Mouse (Mus musculus) lung, adult 2 months (tissue): Measurements from ENCODE around the gene Vwa8. TPM values are rescaled to one million over a fixed set of nuclear protein-coding genes. Genes with fewer than 3 reads are reported as not detected.

ENCODE experiments used
- DNase-seq: peaks from one replicate; pipeline ENCODE4 v3.0.0; 2022
- H3K4me1 ChIP-seq: fragments of 200-500 bp; 2 replicates; pipeline ENCODE4 v1.6.1; 2011; ENCODE audit warnings: low read length; ENCODE audit not compliant: control insufficient read depth, insufficient read depth
- H3K4me3 ChIP-seq: fragments of 200-500 bp; replicated peaks from 2 replicates; pipeline ENCODE3; 2011; ENCODE audit warnings: low read depth, mild to moderate bottlenecking, control low read depth, low read length; ENCODE audit errors: extremely low read depth
- CTCF ChIP-seq: fragments of 200-500 bp; IDR thresholded peaks from 2 replicates; pipeline ENCODE4 v1.5.1; 2011; ENCODE audit warnings: mild to moderate bottlenecking, low read length, control low read depth; ENCODE audit not compliant: insufficient read depth
- POLR2A ChIP-seq: fragments of 200-500 bp; IDR thresholded peaks from 2 replicates; pipeline ENCODE4 v1.6.1; 2011; ENCODE audit warnings: low read depth, mild to moderate bottlenecking, control low read depth, low read length, borderline replicate concordance; ENCODE audit errors: extremely low read depth
- WGBS: fragments of 180-500 bp; shearing (Covaris S2); methylation state at CpG from one replicate; pipeline ENCODE4 v1.1.7; 2018; 5-methylcytosine and 5-hydroxymethylcytosine counted together
- polyA plus RNA-seq: library from polyadenylated mRNA; depleted of rRNA; stranded (reverse); fragments of >200 nt; gene quantifications from 2 replicates; pipeline ENCODE4 v1.2.3, GENCODE M21; 2012

Gene Vwa8
- polyA plus RNA-seq, 1 experiment, result 16.3 TPM

DNA sequence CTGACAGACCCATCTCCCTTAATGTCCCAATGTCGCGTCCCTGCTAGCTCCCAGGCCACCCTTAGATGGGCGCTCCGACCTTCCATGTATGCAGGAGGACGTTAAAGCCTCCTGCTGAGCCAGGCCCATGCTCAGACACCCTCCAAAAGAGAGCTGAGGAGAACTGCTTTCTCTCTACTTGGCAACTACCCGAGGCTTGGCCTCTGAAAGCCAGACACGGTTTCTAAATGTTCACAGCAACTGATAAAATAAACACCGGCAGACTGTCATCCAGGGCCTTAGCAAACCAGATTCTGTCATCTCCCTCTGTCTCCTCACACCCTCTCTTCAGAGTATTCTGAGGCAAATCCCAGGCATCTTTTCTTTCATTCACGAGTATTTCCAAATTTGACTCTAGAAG is 377.2 kb downstream of the Vwa8 start:
- WGBS, result 60% methylated on average over 9 of the region's 9 CpGs
- DNase-seq, result no peak
- no peaks in the 10 kb centered on the region; the same call in 1 of the 2 replicates for H3K4me1 ChIP-seq
- TF ChIP-seq CTCF (no peak), POLR2A (no peak)
- H3K4me3 ChIP-seq, result no peak overlapping the region

DNA sequence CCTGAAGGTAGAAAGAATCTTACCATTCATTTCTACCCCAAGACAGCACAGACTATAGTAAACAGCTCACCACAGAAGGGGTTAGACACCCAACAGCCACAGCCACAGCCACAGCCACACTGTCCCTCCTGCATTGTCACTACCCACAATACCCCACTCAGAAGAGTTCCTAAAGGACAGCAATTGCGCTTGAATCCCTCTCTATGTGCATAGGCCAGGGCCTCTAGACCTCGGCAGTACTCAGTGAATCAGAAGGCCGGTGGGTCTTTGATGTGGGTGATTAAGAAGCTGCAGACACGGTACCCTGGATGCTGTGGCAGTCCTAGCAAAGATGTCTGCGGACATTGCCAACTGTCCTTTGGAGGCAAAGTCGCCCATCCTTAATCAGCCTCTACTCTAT is 377.9 kb downstream of the Vwa8 start:
- DNase-seq, result no peak
- H3K4me3 ChIP-seq, result no peak overlapping the region
- 88% methylated on average over 6 of the region's 6 CpGs for WGBS

DNA sequence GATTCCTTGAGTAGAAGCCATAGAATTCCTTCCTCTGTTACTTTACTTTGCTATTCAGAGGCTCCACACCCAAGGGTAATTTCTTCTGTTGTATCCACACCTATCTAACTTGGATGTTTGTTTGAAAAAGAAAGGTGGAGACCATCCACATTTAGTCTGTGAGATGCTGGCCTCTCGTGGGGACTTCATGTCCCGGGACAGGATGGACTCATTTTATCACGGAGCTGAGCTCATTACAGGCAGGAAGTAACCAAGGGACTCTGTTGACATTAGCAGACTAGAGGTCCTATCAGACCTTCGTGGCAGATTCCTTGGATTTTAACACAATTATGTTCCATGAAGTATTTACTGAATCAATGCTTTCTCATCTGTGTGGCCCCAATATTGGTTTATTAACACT is 379.1 kb downstream of the Vwa8 start:
- 32% methylated on average over 4 of the region's 4 CpGs for WGBS
- no peak for DNase-seq
- Histone ChIP-seq H3K4me1 (no peaks in the 10 kb centered on the region; the same call in 1 of the 2 replicates), H3K4me3 (no peak overlapping the region)
- TF ChIP-seq CTCF, result no peak
- no peak for TF ChIP-seq POLR2A

More for the DNA sequence above, 377.9 kb downstream of the Vwa8 start:
- H3K4me1 ChIP-seq, result no peaks in the 10 kb centered on the region; the same call in 1 of the 2 replicates
- TF ChIP-seq POLR2A, result no peak
- TF ChIP-seq CTCF, result no peak

DNA sequence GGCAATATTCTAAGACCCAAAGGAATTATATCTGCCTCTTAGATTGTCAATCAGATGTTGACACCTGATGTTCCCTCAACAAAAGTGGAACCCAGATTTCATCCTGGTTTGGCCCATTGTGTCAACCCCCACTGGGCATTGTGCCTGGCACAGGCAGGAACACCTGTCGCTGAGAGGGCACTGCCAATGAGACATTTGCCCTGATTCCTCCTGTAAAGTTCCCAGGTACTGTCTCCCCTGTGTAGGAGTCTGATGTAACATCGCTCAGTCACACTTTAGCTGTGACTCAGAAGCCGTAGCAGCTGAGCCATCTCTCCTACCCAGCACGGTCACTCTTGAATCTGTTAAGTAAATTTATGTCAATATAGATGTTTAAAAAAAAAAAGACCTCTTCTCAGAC is 382.8 kb downstream of the Vwa8 start:
- TF ChIP-seq CTCF, result no peak
- TF ChIP-seq POLR2A, result no peak
- 76% methylated on average over 4 of the region's 4 CpGs for whole genome bisulfite sequencing
- no peaks in the 10 kb centered on the region; the same call in 1 of the 2 replicates for H3K4me1 ChIP-seq
- no peak for DNase-seq
- H3K4me3 ChIP-seq, result no peak overlapping the region

DNA sequence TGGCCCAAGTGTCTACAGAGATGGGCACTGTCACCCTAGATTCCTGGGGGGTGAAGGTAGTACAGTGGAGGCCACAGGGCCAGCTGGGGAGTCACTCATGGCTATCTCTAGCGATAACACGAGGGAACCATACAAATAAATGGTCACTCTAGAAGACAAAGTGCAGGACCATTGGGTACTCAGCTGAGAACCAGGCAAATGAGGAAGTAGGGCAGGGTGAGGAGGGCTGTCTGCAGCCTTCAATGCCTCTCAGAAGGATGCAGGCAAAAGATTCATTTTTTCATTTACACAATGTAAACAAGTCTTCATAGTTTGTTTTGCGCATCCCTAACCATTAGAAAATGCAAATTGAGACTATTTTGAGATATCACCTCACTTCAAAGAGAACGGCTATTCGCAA is 384.8 kb downstream of the Vwa8 start:
- WGBS, result 75% methylated on average over 5 of the region's 5 CpGs
- DNase-seq, result no peak
- no peaks in the 10 kb centered on the region for H3K4me1 ChIP-seq
- TF ChIP-seq CTCF (no peak), POLR2A (no peak)
- H3K4me3 ChIP-seq, result no peak overlapping the region

DNA sequence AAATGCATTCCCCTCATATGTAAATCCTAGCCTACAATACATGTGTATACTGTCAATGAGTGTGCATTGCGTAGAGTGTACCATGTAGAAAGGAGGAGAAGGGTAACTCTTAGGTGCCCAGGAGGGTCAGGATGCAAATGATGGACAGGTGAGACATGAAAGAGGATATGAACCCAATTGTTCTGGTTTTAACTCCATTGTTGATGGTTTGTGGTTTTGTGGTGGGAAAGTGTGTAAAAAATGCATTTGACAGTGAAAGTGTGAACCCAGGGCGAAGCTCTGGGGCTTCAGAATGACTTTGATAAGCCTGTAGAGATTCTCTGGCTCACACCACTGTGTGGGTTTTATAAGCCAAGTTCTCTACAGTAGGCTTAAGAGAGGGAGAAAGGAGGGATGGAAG is 385.7 kb downstream of the Vwa8 start:
- Histone ChIP-seq H3K4me1 (no peaks in the 10 kb centered on the region), H3K4me3 (no peak overlapping the region)
- DNase-seq, result no peak
- 94% methylated on average over 2 of the region's 2 CpGs for WGBS
- TF ChIP-seq CTCF, result no peak
- TF ChIP-seq POLR2A, result no peak

DNA sequence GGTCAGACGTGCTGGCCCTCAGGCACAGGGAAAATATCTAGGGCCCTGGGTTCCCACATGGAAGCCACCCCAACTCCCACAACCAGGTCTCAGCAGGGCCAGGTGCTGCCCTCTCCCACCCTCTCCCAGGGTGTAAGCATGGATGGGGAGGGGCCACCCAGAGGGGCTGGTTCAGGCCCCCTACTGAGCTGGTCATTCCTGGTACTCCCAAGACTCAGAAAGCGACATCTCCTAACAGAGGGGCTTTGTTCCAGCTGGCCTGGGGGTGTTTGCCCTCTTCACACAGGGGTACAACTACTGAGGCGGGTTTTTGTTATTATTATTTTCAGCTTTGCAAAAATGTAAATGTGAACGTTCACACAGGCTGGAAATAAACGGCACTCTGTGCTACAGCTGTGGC is 386.3 kb downstream of the Vwa8 start:
- no peak overlapping the region for H3K4me3 ChIP-seq
- DNase-seq, result no peak
- H3K4me1 ChIP-seq, result no peaks in the 10 kb centered on the region
- TF ChIP-seq POLR2A, result no peak
- TF ChIP-seq CTCF, result no peak
- 81% methylated on average over 5 of the region's 5 CpGs for WGBS

DNA sequence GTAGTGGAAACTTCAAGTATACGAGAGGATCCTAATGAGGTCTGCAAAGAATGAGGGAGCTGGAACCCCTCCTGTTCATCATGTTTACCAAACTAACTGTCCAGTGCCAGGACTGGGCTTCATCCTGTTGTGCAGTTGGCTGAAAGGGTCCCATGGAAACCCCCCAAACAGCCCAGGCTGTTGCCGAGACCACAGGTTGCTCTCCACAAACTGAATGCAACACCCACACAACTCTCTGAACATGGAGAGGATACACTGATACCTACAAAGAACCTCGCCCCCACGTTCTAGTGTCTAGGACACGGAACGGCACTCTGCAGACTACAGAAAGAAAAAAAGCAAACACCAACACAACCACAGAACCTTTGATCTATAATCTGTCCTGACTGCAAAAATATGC is 387.4 kb downstream of the Vwa8 start:
- no peaks in the 10 kb centered on the region for H3K4me1 ChIP-seq
- WGBS, result 65% methylated on average over 6 of the region's 6 CpGs
- TF ChIP-seq POLR2A (no peak), CTCF (no peak)
- DNase-seq, result no peak
- H3K4me3 ChIP-seq, result no peak overlapping the region

DNA sequence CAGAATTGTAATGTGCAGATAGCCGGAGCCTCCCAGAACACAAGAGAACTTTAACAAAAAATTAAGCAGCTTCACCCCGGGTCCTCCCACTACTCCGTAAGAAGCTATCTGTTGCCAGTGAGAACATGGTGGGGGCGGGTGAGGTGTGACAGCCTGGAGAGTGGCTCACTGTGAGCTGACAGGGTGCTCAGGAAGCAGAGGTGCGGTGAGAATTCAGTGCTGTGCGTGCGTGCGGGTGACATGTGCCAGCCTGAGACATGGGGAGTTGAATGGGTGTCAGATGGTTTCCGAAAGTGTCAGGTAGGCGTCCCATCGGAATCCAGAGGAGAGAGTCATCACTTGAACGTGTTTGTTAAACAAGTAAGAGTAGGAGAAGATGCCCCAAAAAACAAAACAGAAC is 390.6 kb downstream of the Vwa8 start:
- DNase-seq, result no peak
- WGBS, result 78% methylated on average over 12 of the region's 12 CpGs
- Histone ChIP-seq H3K4me3 (no peak overlapping the region), H3K4me1 (no peaks in the 10 kb centered on the region)
- TF ChIP-seq CTCF (no peak), POLR2A (no peak)

DNA sequence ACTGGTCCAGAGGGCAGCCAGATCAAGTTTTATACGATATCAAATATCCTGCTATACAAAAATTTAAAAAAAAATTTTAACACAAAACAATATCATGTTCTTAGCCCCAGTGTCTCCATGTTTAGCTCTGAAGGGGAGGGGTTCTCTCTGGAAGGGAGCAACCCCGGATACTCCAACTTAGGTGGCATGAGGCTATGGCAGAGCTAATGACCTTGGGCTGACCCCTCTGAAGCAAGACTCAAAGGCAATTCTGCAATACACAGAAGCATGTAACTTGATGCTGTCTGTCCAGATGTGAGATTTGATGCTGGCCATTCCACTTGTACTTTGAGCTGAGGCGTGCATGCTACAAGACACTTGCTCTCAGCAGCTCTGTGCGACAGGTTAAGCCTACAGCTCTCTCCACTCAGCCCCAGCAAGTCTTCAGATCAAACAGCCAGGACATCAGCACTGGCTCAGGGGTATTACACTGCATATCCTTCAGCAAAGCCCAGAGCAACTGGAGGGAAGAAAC is 392.3 kb downstream of the Vwa8 start:
- no peaks in the 10 kb centered on the region for H3K4me1 ChIP-seq

More for the DNA sequence above, 392.3 kb downstream of the Vwa8 start:
- TF ChIP-seq POLR2A, result no peak
- no peak for TF ChIP-seq CTCF
- no peak for DNase-seq
- 63% methylated on average over 4 of the region's 4 CpGs for WGBS
- no peak overlapping the region for H3K4me3 ChIP-seq
